ENCODE assay signal across 12 mouse cellular contexts in the genomic region with DNA sequence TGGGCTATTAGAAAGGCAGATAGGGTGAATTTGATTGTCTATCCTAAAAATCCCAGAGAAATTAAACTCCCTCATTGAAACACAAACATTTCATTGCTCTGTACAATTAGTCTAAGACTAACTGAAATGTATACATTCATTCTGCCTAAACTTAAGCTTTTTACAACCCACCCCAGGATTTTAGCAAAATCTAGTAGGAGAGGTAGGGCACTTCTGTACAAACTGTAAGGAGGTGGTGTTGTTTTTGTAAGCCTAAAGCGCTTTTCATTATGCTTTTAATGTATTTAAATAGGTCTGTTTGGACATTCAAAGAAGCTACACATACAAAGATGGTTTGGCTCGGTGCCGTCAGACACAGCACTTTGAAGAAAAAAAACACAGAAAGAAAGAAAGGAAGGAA. TPM values are rescaled to one million over a fixed set of nuclear protein-coding genes. Genes with fewer than 3 reads are reported as not detected.
DNase-seq lines count a peak whose midpoint lies in the region; ATAC-seq lines count a peak whose summit lies in the region.
"Had no signal": no experiment of that assay in that cellular context is flagged by ENCODE, and none has a peak within 500 bp of the region (broad histone marks: within the 10 kb centered on the region; RNA-seq: fewer than 3 reads in every experiment).

No protein-coding gene starts in this region.

- intact Hi-C loops in left cerebral cortex, postnatal 25 days (cut with DNase I): loop anchor here (2.0 to 10.0 kb wide), 4 partner anchors 217 to 1452 kb away; no protein-coding TSS in a partner anchor

- no peak overlapping the region; the same call in 1 of the 2 replicates for H3K4me3 ChIP-seq in kidney, embryonic 14.5 days (ENCODE audit: low read length)
- no peak overlapping the region for H3K4me3 ChIP-seq in embryonic facial prominence, embryonic 13.5 days
- no peak overlapping the region for H3K4me3 ChIP-seq in hindbrain, embryonic 16.5 days (ENCODE audit: low read length)
- H3K4me3 ChIP-seq in neural tube, embryonic 13.5 days: 0 out of 2 replicates have a peak overlapping the region, but pooled peaks have one; percentile 42
- no peak overlapping the region for H3K4me3 ChIP-seq in liver, embryonic 12.5 days
- H3K4me3 ChIP-seq: limb, embryonic 15.5 days had no signal

- no peaks in the 10 kb centered on the region for H3K9me3 ChIP-seq in kidney, embryonic 14.5 days (ENCODE audit: control insufficient read depth, low read length)
- H3K9me3 ChIP-seq in embryonic facial prominence, embryonic 13.5 days: no peaks in the 10 kb centered on the region
- H3K9me3 ChIP-seq in hindbrain, embryonic 16.5 days (ENCODE audit: control insufficient read depth, low read length): no peaks in the 10 kb centered on the region
- H3K9me3 ChIP-seq in neural tube, embryonic 13.5 days: no peaks in the 10 kb centered on the region
- H3K9me3 ChIP-seq in liver, embryonic 12.5 days (replicated peaks): no peaks in the 10 kb centered on the region
- H3K9me3 ChIP-seq: heart, embryonic 10.5 days; limb, embryonic 15.5 days had no signal

- ATAC-seq in kidney, embryonic 14.5 days (ENCODE audit: low FRiP score, low TSS enrichment): no peak
- ATAC-seq in embryonic facial prominence, embryonic 13.5 days (ENCODE audit: insufficient number of reproducible peaks, insufficient read depth, low FRiP score, low TSS enrichment, low read depth): no peak
- no peak for ATAC-seq in hindbrain, embryonic 16.5 days
- ATAC-seq in neural tube, embryonic 13.5 days (ENCODE audit: low read depth): no peak
- no peak for ATAC-seq in liver, embryonic 12.5 days
- ATAC-seq: inflammation-experienced regulatory T-cells, adult 6 months; lung, postnatal 0 days had no signal

- no peaks in the 10 kb centered on the region for H3K27me3 ChIP-seq in kidney, embryonic 14.5 days (ENCODE audit: control insufficient read depth, insufficient read depth, low read length)
- peaks cover 80% of the 10 kb centered on the region for H3K27me3 ChIP-seq in embryonic facial prominence, embryonic 13.5 days
- no peaks in the 10 kb centered on the region; the same call in 1 of the 2 replicates for H3K27me3 ChIP-seq in hindbrain, embryonic 16.5 days (replicated peaks; ENCODE audit: control insufficient read depth, insufficient read depth, low read length)
- H3K27me3 ChIP-seq in neural tube, embryonic 13.5 days: peaks cover 30% of the 10 kb centered on the region; the same call in 1 of the 2 replicates
- peaks cover 87% of the 10 kb centered on the region for H3K27me3 ChIP-seq in liver, embryonic 12.5 days (replicated peaks)

- peak overlapping the region; percentile 74 for H3K4me2 ChIP-seq in kidney, embryonic 14.5 days (replicated peaks; ENCODE audit: low read depth, low read length)
- 0 out of 2 replicates have a peak overlapping the region, but pooled peaks have one; percentile 70 for H3K4me2 ChIP-seq in embryonic facial prominence, embryonic 13.5 days
- H3K4me2 ChIP-seq in hindbrain, embryonic 16.5 days (ENCODE audit: low read length): peak overlapping the region; percentile 45
- peak overlapping the region; percentile 84 for H3K4me2 ChIP-seq in neural tube, embryonic 13.5 days
- no peak overlapping the region for H3K4me2 ChIP-seq in liver, embryonic 12.5 days
- H3K4me2 ChIP-seq: limb, embryonic 15.5 days had no signal

- no peak for DNase-seq in kidney, adult 11 months
- DNase-seq in left cerebral cortex, postnatal 25 days (ENCODE audit: low spot score in 2 of 2): no peak
- no peak for DNase-seq in layer of hippocampus, postnatal 14 days (ENCODE audit: low spot score in 2 of 2)

- peaks cover 2% of the 10 kb centered on the region; the same call in 1 of the 2 replicates for H3K36me3 ChIP-seq in kidney, embryonic 14.5 days (ENCODE audit: control insufficient read depth, insufficient read depth, low read length)
- no peaks in the 10 kb centered on the region for H3K36me3 ChIP-seq in embryonic facial prominence, embryonic 13.5 days
- H3K36me3 ChIP-seq in hindbrain, embryonic 16.5 days (ENCODE audit: control insufficient read depth, insufficient read depth, low read length): no peaks in the 10 kb centered on the region
- H3K36me3 ChIP-seq in neural tube, embryonic 13.5 days: no peaks in the 10 kb centered on the region
- no peaks in the 10 kb centered on the region for H3K36me3 ChIP-seq in liver, embryonic 12.5 days
- H3K36me3 ChIP-seq: heart, embryonic 10.5 days; limb, embryonic 15.5 days had no signal

- H3K4me1 ChIP-seq in kidney, embryonic 14.5 days (ENCODE audit: control insufficient read depth, insufficient read depth, low read length): peaks cover 12% of the 10 kb centered on the region; the same call in 1 of the 2 replicates
- H3K4me1 ChIP-seq in embryonic facial prominence, embryonic 13.5 days: peaks cover 16% of the 10 kb centered on the region
- H3K4me1 ChIP-seq in hindbrain, embryonic 16.5 days (ENCODE audit: control insufficient read depth, insufficient read depth, low read depth, low read length): peaks cover 8% of the 10 kb centered on the region
- peaks cover 56% of the 10 kb centered on the region for H3K4me1 ChIP-seq in neural tube, embryonic 13.5 days (replicated peaks)
- no peaks in the 10 kb centered on the region for H3K4me1 ChIP-seq in liver, embryonic 12.5 days

- 0 out of 2 replicates have a peak overlapping the region, but pooled peaks have one; percentile 46 for H3K9ac ChIP-seq in kidney, embryonic 14.5 days (ENCODE audit: low read depth, low read length)
- H3K9ac ChIP-seq in embryonic facial prominence, embryonic 13.5 days: no peak overlapping the region
- no peak overlapping the region for H3K9ac ChIP-seq in hindbrain, embryonic 16.5 days (ENCODE audit: low read depth, low read length)
- H3K9ac ChIP-seq in neural tube, embryonic 13.5 days: no peak overlapping the region
- H3K9ac ChIP-seq in liver, embryonic 12.5 days: no peak overlapping the region
- H3K9ac ChIP-seq: limb, embryonic 15.5 days had no signal

- WGBS in kidney, embryonic 14.5 days: 17% methylated on average over 3 of the region's 3 CpGs
- 19% methylated on average over 3 of the region's 3 CpGs for WGBS in embryonic facial prominence, embryonic 13.5 days
- WGBS in hindbrain, embryonic 16.5 days: 15% methylated on average over 3 of the region's 3 CpGs
- WGBS in neural tube, embryonic 13.5 days: 19% methylated on average over 3 of the region's 3 CpGs
- 9% methylated on average over 3 of the region's 3 CpGs for WGBS in liver, embryonic 12.5 days (ENCODE audit: insufficient replicate concordance)

- peak overlapping the region; percentile 52; the same call in 1 of the 2 replicates for H3K27ac ChIP-seq in kidney, embryonic 14.5 days (ENCODE audit: low read depth, low read length)
- H3K27ac ChIP-seq in embryonic facial prominence, embryonic 13.5 days: no peak overlapping the region
- peak overlapping the region; percentile 51 for H3K27ac ChIP-seq in hindbrain, embryonic 16.5 days (ENCODE audit: low read depth, low read length)
- no peak overlapping the region for H3K27ac ChIP-seq in neural tube, embryonic 13.5 days (replicated peaks)
- no peak overlapping the region for H3K27ac ChIP-seq in liver, embryonic 12.5 days
- H3K27ac ChIP-seq: heart, embryonic 10.5 days; limb, embryonic 15.5 days had no signal

RNA-seq across cellular contexts. Expression of a gene that starts 8.4 kb away (rescaled TPM):
- polyA plus RNA-seq in kidney, embryonic 14.5 days (2014; fragmentation: Nextera tagmentation; extraction: Ambion mirVana): 111 and 112 TPM in 2 replicates
- polyA plus RNA-seq in embryonic facial prominence, embryonic 13.5 days (2015; fragmentation: Nextera tagmentation; extraction: Ambion mirVana): 43.1 and 45.6 TPM in 2 replicates
- 128 and 131 TPM in 2 replicates for polyA plus RNA-seq in hindbrain, embryonic 16.5 days (2015; fragmentation: Nextera tagmentation; extraction: Ambion mirVana)
- 92.0 and 98.7 TPM in 2 replicates for polyA plus RNA-seq in neural tube, embryonic 13.5 days (2015; fragmentation: Nextera tagmentation; extraction: Ambion mirVana)
- polyA plus RNA-seq in liver, embryonic 12.5 days (2016; fragmentation: Nextera tagmentation; extraction: Ambion mirVana): 5.9 and 6.0 TPM in 2 replicates
- 100 to 1,000 TPM in 1 of 2 experiments, 10 to 100 TPM in 1; 94.3 to 130 TPM for total RNA-seq in left cerebral cortex, postnatal 25 days (2021)
- 10 to 100 TPM; 34.6 to 34.8 TPM for total RNA-seq in layer of hippocampus, postnatal 14 days (2021)

Comparison
In these comparisons a context has a peak if more than half of its experiments do, and no peak if none do; other contexts are left out.
1. H3K27ac ChIP-seq: peak in kidney, embryonic 14.5 days (single experiment) and hindbrain, embryonic 16.5 days (single experiment); none in embryonic facial prominence, embryonic 13.5 days (single experiment), neural tube, embryonic 13.5 days (single experiment) and liver, embryonic 12.5 days (single experiment).